Mouse (Mus musculus) A20 (cell line): Measurements from ENCODE around the gene Ppp1r3c.

Experiments
- DNase-seq: peaks from one replicate; pipeline ENCODE4 v3.0.0-alpha.2; 2011; ENCODE audit warnings: low read depth, low spot score

The Ppp1r3c gene

GRCm38 (mm10) chr19:36721139-36721538, 15.3 kb downstream of the Ppp1r3c start:
- no peak for DNase-seq

GRCm38 (mm10) chr19:36716221-36716620, 20.2 kb downstream of the Ppp1r3c start:
- DNase-seq, result no peak

GRCm38 (mm10) chr19:36715591-36715990, 20.9 kb downstream of the Ppp1r3c start:
- DNase-seq, result no peak

- DNase-seq, result no peak
These were observed 22.0 kb downstream of the Ppp1r3c start for GRCm38 (mm10) chr19:36714492-36714891.

DNA sequence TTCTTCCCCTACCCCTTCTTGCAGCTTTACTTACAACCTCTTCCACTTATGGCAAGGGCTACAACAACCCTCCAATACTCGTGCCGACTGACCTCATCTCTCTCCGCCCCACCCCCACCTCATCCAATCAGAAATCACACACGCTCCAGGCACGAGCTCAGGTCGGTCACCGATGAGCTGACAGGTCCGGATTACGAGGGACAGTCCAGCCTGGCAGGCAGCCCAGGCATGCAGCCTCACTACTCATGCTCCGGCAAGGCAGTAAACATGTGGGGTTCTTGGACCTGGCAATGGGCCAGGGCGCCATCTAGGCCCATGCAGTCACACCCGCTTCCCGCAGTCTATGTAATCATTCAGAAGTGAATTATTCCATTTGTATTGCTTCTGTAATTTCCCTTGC, 23.4 kb downstream of the Ppp1r3c start:
- DNase-seq, result no peak

DNA sequence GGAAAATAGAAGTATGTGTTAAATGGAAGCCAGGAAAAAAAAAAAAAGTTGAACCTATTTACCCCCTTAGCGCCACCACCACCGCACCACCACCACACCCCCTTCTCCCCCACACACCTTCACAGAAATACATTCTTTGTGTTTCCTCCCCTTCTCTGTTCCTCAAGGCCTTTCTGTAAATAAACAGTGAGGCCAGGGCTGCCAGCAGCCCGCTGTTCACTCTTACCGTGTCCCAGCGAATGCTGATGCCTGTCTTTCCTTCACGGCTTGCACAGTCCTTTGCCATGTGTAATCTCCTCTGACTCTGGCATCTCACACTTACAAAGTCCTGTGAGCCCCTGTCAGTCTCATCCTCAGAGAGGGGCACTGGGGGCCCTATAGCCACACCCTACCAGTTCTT, 30.3 kb downstream of the Ppp1r3c start:
- DNase-seq, result no peak

DNA sequence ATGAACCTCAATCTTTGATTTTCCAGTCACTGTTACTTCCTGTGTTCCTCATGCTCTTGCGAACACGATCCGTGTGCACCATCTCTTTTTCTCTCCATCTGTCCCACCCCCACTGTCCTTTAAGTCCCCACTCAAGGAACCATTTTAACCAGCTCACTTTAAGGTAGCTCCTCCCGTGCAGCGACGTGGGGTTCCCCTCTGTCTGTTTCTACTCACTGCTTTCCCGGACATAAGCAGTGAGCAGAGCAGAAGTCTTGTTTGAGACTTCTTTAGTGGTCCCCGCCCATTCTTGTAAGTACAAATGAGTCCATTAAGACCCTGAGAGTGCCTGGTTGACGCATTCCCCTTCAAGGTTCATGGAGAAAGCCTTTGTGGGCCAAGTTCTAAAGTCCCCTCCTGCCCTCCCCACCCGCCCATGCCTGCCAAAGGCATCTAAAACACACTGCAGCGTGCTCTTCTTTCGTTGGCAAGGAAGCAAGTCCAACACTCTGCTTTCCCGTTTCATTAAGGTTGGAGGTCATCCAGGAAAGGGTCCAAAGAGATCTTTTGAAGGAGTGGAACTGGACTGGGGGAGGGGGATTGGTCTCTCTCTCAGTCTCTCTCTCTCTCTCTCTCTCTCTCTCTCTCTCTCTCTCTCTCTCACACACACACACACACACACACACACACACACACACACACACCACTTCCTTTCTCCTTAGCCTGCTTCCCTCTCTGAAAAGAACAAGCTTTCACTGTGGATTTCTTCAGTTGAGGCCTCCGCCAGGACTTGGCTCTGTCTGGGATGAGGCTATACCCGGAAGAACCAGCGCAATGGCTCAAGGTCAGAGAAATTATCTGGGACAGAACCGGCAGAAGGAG, 30.9 kb downstream of the Ppp1r3c start:
- no peak for DNase-seq

DNA sequence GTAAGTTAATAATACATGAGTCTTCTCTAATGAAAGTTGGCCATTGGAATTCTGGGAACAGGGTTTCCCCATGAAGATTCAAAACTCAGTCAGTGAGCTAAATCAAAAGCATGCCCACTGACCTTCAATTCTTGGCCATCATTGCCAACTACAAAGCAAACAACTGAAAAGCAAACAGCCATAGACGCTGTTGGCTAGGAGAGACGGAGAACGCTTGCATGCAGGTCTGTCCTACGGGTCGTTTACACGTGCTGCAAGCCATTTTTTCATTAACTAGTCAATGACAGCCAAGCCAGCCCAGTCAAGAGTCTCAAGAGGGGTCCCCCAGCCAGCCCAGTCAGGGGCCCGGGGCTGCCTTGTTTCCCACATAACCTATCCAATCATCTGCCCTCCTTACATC, 31.7 kb downstream of the Ppp1r3c start:
- DNase-seq, result no peak

DNA sequence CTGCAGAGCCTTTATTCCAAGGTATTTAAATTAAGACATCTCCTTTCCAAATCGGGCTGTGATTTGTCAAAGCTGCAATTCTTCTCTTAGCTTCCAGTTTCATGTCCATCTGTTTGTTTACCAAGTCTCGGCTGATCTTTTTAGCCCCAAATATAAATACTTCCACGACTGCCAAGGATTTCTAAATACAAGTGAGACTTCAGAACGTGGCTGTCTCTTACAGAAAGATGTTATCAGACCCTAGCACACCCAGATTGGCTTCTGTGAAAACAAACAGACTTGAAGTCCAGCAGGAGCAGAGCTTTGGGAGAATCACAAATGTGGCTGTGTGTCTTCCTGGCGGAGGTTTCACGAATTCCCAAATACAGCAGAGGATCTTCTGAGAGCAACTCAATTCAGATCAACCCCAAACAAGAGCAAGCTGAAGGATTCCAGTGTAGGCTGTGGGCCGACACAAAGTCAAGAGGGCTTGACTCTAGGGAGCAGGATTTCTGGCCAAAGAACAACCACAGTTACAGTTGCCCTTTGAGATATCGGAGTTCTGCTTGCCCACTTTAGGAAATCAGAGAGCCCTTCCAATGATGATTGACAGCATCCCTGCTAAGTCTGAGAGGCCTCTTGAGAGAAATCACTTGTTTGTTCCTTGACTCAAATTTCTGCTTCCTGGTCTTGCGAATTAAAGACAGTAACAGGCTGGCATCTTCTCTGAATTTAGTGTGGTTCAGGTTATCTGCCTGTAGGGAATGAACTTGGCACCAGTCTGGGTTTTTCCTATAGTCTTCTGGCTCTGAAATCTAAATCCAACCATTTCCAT, 34.4 kb downstream of the Ppp1r3c start:
- DNase-seq, result no peak

DNA sequence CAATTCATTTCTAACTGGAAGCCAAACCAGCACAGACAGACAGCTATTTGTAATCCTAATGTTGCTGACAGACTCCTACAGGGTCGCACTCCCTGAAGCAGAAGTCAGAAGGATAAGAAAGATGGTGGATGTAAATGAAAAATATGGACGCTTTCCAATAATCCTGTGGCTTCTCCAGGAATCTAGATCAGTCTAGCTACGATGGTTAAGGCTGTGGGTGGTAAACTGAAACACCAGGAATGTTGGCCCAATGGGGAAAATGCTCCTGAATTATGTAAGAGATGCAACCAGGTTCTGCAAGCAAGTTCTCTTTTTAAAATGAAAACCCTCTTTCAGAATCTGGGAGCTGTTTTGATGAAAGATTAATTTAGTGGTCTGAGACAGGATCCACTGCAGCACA, 35.1 kb downstream of the Ppp1r3c start:
- no peak for DNase-seq

- DNase-seq, result no peak
These were observed 35.5 kb downstream of the Ppp1r3c start for GRCm38 (mm10) chr19:36700937-36701336.

- no peak for DNase-seq
These were observed 37.3 kb downstream of the Ppp1r3c start for GRCm38 (mm10) chr19:36699151-36699550.

GRCm38 (mm10) chr19:36698200-36698599, 38.3 kb downstream of the Ppp1r3c start:
- no peak for DNase-seq

DNA sequence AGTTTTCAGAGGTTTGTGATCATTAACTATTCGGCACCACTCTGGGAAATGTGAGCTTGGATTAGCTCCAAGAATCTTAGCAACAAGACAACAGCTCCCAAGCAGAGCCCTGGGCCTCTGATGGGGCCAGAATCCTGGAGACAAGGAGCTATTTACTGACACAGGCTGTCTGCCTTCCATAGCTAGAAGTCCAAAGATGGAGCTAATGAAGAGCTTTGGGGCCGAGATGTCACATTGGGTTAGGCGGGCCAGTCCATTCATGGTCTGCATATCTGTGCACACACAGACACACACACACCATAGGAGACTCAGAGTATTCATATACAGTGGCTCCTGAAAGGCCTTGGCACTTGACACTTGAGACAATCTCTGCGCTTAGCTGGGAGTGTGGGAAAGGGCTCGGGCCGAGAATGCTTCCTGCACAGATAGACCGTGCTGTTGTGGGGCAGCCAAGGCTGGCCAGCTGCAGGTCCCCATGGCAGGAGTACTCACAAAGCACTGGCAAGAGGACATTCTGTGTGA, 39.8 kb downstream of the Ppp1r3c start:
- no peak for DNase-seq

DNA sequence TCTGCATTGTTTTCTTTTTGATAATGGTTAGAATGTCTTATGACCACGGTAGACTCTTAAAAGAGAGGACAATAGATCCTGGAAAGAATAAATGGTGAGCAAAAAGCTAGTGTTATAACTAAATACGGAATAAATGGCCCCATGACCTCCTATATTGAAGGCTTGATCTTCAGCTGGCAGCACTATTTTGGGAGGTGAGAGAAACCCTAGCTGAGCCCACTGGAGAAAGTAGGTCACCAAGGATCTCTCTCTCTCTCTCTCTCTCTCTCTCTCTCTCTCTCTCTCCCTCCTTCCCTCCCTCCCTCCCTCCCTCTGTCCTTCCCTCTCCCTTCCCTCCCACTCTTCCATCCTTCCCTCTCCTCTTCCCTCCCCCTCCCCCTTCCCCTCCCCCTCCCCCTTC, 42.9 kb downstream of the Ppp1r3c start:
- no peak for DNase-seq

DNA sequence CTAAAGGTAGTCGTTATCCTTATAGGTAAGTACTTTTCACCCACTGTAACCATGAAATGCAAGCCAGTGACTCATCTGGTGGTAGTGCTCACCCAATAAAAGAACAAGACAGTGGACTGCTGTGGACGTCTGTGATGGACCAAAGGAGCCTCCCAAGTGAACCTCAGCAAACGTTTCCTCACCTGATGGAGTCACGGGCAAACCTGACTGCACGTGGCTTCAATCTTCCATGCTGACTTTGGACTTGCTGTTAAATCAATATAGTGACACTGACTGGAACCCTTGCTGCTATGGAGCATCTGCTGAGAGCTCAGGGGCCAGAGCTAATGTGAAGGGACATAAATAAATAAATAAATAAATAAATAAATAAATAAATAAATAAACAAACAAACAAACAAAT, 44.5 kb downstream of the Ppp1r3c start:
- no peak for DNase-seq

GRCm38 (mm10) chr19:36691245-36691644, 45.2 kb downstream of the Ppp1r3c start:
- DNase-seq, result no peak

DNA sequence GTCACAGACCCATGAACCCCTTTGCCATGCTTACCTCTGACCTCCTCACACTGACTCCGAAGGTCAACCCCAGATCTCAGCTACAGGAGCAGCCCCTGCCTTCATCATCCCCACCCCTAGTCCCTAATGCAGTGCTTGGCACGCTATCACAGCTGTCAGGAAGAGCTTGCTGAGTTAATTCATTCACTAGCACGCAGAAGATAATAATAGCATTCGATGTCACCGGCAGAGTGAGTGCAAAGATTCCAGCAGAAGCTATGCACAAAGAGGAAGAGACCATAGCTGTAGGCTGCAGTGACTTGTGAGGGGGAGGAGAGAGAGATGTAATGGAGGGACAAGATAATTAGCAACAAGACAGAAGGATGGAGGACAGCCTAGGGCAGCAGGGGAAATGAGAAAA, 47.2 kb downstream of the Ppp1r3c start:
- DNase-seq, result no peak

GRCm38 (mm10) chr19:36687843-36688637, 48.4 kb downstream of the Ppp1r3c start:
- no peak for DNase-seq

GRCm38 (mm10) chr19:36687044-36687443, 49.4 kb downstream of the Ppp1r3c start:
- DNase-seq, result no peak

GRCm38 (mm10) chr19:36686016-36686415, 50.4 kb downstream of the Ppp1r3c start:
- no peak for DNase-seq

DNA sequence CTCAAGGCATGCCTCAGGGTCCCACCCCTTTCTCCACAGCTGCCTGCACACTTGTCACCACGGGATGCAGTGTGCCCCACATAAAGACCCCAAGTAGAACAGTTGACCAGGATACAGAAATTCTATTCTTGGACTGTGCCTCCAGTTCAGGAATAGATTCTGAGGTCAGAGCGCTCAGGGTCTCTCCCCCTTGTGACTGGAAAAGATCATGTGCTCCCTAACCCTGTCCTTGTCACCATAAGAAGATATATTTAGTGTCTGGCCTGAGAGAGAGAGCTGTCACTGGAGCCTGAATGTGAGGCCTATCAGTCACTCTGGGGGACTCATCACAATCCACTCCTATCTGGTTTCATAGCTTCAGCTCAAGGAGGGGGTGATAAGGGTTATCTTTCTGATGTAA, 53.9 kb downstream of the Ppp1r3c start:
- no peak for DNase-seq
